In the genomic region with DNA sequence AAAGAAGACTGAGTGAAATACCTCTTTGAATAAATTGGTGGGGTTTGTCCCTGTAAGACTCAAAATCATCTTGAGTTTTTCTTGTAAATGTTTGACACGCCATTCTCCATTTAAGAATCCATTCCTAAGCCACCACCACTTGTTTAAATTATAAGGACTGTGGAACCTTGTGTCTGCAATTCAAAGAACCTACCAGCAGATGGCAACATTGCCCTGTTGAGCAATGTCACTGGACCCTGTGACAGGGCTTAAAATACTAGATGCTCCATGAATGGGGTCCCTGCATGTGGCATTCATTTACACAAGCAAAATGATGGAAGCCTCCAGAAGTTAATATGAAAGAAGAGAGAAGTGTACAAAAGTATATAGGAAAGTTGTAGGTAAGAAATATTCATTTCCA, we compare ENCODE assay signal across 8 mouse cellular contexts.
DNase-seq lines count a peak whose midpoint lies in the region; ATAC-seq and TF ChIP-seq lines count a peak whose summit lies in the region.

No protein-coding gene starts in this region.

- ATAC-seq in liver, embryonic 12.5 days: no peak
- no peak for ATAC-seq in inflammation-experienced regulatory T-cells, adult 6 months

- TF ChIP-seq POLR2A in liver, adult 2 months (IDR thresholded peaks at IDR 0.05; ENCODE audit: extremely low read depth, insufficient read depth, low read length): no peak

- DNase-seq in liver, adult 2 months (ENCODE audit: extremely low read depth, low read depth, low spot score): peak; percentile 56
- DNase-seq in Muller cell, postnatal 12 days (ENCODE audit: inconsistent ontology term): peak; percentile 31
- DNase-seq in cerebellum, postnatal 25 days: peak; percentile 15 to 52
- DNase-seq in heart, postnatal 14 days: peak; percentile 13 to 44
- peak; percentile 61 to 68 for DNase-seq in layer of hippocampus, postnatal 10 days (ENCODE audit: low spot score in 2 of 2)
- DNase-seq in mesoderm, embryonic 11.5 days (ENCODE audit: low read depth, low spot score): peak; percentile 77

- no peaks in the 10 kb centered on the region for H3K79me2 ChIP-seq in liver, adult 2 months (ENCODE audit: control insufficient read depth, insufficient read depth, low read length)

- intact Hi-C loops in heart, postnatal 14 days (cut with DNase I): loop anchor here (2.0 kb wide), 1 partner anchor 479 kb away; no protein-coding TSS in a partner anchor

- no peak overlapping the region for H3K27ac ChIP-seq in liver, adult 2 months (replicated peaks; ENCODE audit: insufficient read depth, low read depth, low read length)
- H3K27ac ChIP-seq in liver, embryonic 12.5 days: no peak overlapping the region

- H3K9me3 ChIP-seq in liver, embryonic 12.5 days (replicated peaks): no peaks in the 10 kb centered on the region

- no peaks in the 10 kb centered on the region for H3K27me3 ChIP-seq in liver, adult 2 months (ENCODE audit: control insufficient read depth, insufficient read depth, low read length)
- H3K27me3 ChIP-seq in liver, embryonic 12.5 days (replicated peaks): no peaks in the 10 kb centered on the region

- 49% methylated on average over 1 of the region's 1 CpGs for WGBS in liver, adult 2 months
- WGBS in liver, embryonic 12.5 days (ENCODE audit: insufficient replicate concordance): 21% methylated on average over 1 of the region's 1 CpGs

- peaks cover 4% of the 10 kb centered on the region; the same call in 1 of the 2 replicates for H3K4me1 ChIP-seq in liver, adult 2 months (ENCODE audit: control insufficient read depth, insufficient read depth, low read length)
- H3K4me1 ChIP-seq in liver, embryonic 12.5 days: no peaks in the 10 kb centered on the region

- H3K4me2 ChIP-seq in liver, embryonic 12.5 days: no peak overlapping the region

- no peaks in the 10 kb centered on the region for H3K36me3 ChIP-seq in liver, adult 2 months (ENCODE audit: control insufficient read depth, insufficient read depth, low read length)
- no peaks in the 10 kb centered on the region for H3K36me3 ChIP-seq in liver, embryonic 12.5 days

- TF ChIP-seq CTCF in liver, adult 2 months (IDR thresholded peaks at IDR 0.05; ENCODE audit: low read depth, low read length): peak; percentile 43

- no peak overlapping the region for H3K9ac ChIP-seq in liver, adult 2 months (ENCODE audit: low read depth, low read length)
- H3K9ac ChIP-seq in liver, embryonic 12.5 days: no peak overlapping the region

- no peak overlapping the region for H3K4me3 ChIP-seq in liver, adult 2 months (ENCODE audit: insufficient read depth, low read depth, low read length)
- H3K4me3 ChIP-seq in liver, embryonic 12.5 days: no peak overlapping the region
